Mouse (Mus musculus) midbrain, embryonic 16.5 days (tissue): Measurements from ENCODE around the gene Msh6. TPM values are rescaled to one million over a fixed set of nuclear protein-coding genes. Genes with fewer than 3 reads are reported as not detected.

Experiments
- ATAC-seq: fragments of 200-750 bp; cut with Nextera tagmentation; 2 replicates; pipeline ENCODE4 v1.8.0; 2017; ENCODE audit warnings: moderate TSS enrichment
- H3K27ac ChIP-seq: fragments of 300-500 bp; sonication (generic); 2 replicates; pipeline ENCODE4 v1.5.1; 2014; ENCODE audit warnings: mild to moderate bottlenecking, low read length, mixed read lengths
- H3K27me3 ChIP-seq: fragments of 300-500 bp; sonication (generic); 2 replicates; pipeline ENCODE4 v1.6.1; 2014; ENCODE audit warnings: low read depth, low read length, mixed read lengths; ENCODE audit not compliant: control insufficient read depth, insufficient read depth
- H3K36me3 ChIP-seq: fragments of 300-500 bp; sonication (generic); 2 replicates; pipeline ENCODE4 v1.6.1; 2014; ENCODE audit warnings: mild to moderate bottlenecking, low read length, moderate library complexity, mixed read lengths; ENCODE audit not compliant: control insufficient read depth, insufficient read depth
- H3K4me1 ChIP-seq: fragments of 300-500 bp; sonication (generic); 2 replicates; pipeline ENCODE4 v1.6.1; 2014; ENCODE audit warnings: mild to moderate bottlenecking, low read length, mixed read lengths; ENCODE audit not compliant: control insufficient read depth, insufficient read depth
- H3K4me2 ChIP-seq: fragments of 300-500 bp; sonication (generic); 2 replicates; pipeline ENCODE4 v1.6.1; 2014; ENCODE audit warnings: mild to moderate bottlenecking, low read length, mixed read lengths
- H3K4me3 ChIP-seq: fragments of 300-500 bp; sonication (generic); 2 replicates; pipeline ENCODE4 v1.5.1; 2014; ENCODE audit warnings: low read depth, mild to moderate bottlenecking, low read length, moderate library complexity, mixed read lengths
- H3K9ac ChIP-seq: fragments of 300-500 bp; sonication (generic); 2 replicates; pipeline ENCODE4 v1.6.1; 2014; ENCODE audit warnings: low read depth, low read length, mixed read lengths
- H3K9me3 ChIP-seq: fragments of 300-500 bp; sonication (generic); replicated peaks from 2 replicates; pipeline ENCODE4 v1.6.1; 2014; ENCODE audit warnings: mild to moderate bottlenecking, low read length, mixed read lengths; ENCODE audit not compliant: control insufficient read depth, poor library complexity, severe bottlenecking
- WGBS: fragments of 180-500 bp; shearing (Covaris S2); extraction: QIAGEN DNeasy Blood & Tissue Kit; methylation state at CpG from one replicate; pipeline ENCODE4 v1.1.7; 2014; 5-methylcytosine and 5-hydroxymethylcytosine counted together
- polyA plus RNA-seq: library from polyadenylated mRNA; unstranded; fragments of >200 nt; fragmentation: Nextera tagmentation; extraction: Ambion mirVana; gene quantifications from 2 replicates; pipeline ENCODE4 v1.2.1, GENCODE M21; 2015

The Msh6 gene
- polyA plus RNA-seq, 1 experiment from 2014 or later, result 28.0 TPM

DNA sequence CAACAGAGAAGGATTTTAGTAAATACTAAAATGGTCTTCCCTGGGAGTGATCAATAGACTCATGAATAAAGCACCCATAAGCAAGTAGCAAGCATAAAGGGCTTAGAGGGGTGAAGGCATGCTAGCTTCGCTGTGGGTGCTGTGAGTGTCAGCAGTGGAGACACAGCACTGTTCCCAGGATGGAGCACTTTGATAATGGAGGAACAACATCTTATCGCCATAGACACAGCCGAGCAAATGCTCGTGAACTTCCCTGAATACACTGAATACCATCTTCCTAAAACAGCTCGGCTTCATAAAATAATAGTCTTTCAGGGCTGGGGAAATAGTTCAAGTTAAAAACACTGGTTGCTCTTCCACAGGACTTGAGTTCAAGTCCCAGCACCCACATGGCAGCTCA is 56.9 kb downstream of the Msh6 start:
- H3K9ac ChIP-seq, result no peak overlapping the region
- no peaks in the 10 kb centered on the region for H3K27me3 ChIP-seq
- H3K4me1 ChIP-seq, result peaks cover 5% of the 10 kb centered on the region; the same call in 1 of the 2 replicates
- no peak overlapping the region for H3K4me3 ChIP-seq
- no peaks in the 10 kb centered on the region for H3K36me3 ChIP-seq
- no peak for ATAC-seq
- H3K9me3 ChIP-seq, result no peaks in the 10 kb centered on the region
- 85% methylated on average over 5 of the region's 5 CpGs for WGBS
- no peak overlapping the region for H3K4me2 ChIP-seq
- H3K27ac ChIP-seq, result no peak overlapping the region

- no peak overlapping the region for H3K9ac ChIP-seq
- H3K27me3 ChIP-seq, result no peaks in the 10 kb centered on the region
- no peak overlapping the region for H3K4me2 ChIP-seq
- no peaks in the 10 kb centered on the region for H3K36me3 ChIP-seq
- H3K4me1 ChIP-seq, result peaks cover 5% of the 10 kb centered on the region; the same call in 1 of the 2 replicates
- H3K27ac ChIP-seq, result no peak overlapping the region
- no peak overlapping the region for H3K4me3 ChIP-seq
- ATAC-seq, result no peak
- 92% methylated on average over 4 of the region's 4 CpGs for WGBS
- no peaks in the 10 kb centered on the region for H3K9me3 ChIP-seq
Measured at GRCm38 (mm10) chr17:88034418-88034817, 59.6 kb downstream of the Msh6 start.

Other genes starting within 250 kb of the Msh6 start
- 0.63 and 0.65 TPM in 2 replicates for gene Kcnk12, start 177.1 kb upstream of the Msh6 start, polyA plus RNA-seq
- gene Rpl36-ps4, start 54.1 kb upstream of the Msh6 start, polyA plus RNA-seq, result not detected in 2 replicates
- gene Fbxo11, start 90.2 kb downstream of the Msh6 start, polyA plus RNA-seq, result 28.1 and 29.7 TPM in 2 replicates